Mouse (Mus musculus): Measurements from ENCODE around the gene Slc22a21. TPM values are rescaled to one million over a fixed set of nuclear protein-coding genes. Genes with fewer than 3 reads are reported as not detected.
"Not testable (repeated sequence)": the region's sequence is repeated elsewhere in the genome, so short reads cannot be mapped to it uniquely, and the experiment has no call there.

Slc22a21 gene
- polyA plus RNA-seq, 1 experiment from 2014 or later, result 6.0 TPM

GRCm38 (mm10) chr11:53954653-53955052 is 25.5 kb downstream of the Slc22a21 start:
- TF ChIP-seq CTCF (IDR thresholded peaks at IDR 0.05; ENCODE audit: low read depth), result no peak

GRCm38 (mm10) chr11:53950133-53950532 is 30.0 kb downstream of the Slc22a21 start:
- H3K4me2 ChIP-seq (ENCODE audit: low read length); H3K4me3 ChIP-seq (replicated peaks; ENCODE audit: low read depth, low read length); H3K9me3 ChIP-seq (replicated peaks; ENCODE audit: low read length); DNase-seq (ENCODE audit: low spot score); H3K36me3 ChIP-seq (ENCODE audit: insufficient read depth, low read length); H3K27me3 ChIP-seq (ENCODE audit: insufficient read depth, low read length); H3K9ac ChIP-seq (ENCODE audit: low read depth, low read length); H3K27ac ChIP-seq; H3K4me1 ChIP-seq (replicated peaks; ENCODE audit: insufficient read depth, low read length); ATAC-seq (replicated peaks; ENCODE audit: low FRiP score, low read depth): not testable (repeated sequence)
- no CpG with 5 or more reads among the region's 3 CpGs for WGBS

More at GRCm38 (mm10) chr11:53954653-53955052, 25.5 kb downstream of the Slc22a21 start:
- ATAC-seq (replicated peaks; ENCODE audit: low FRiP score, low read depth) (no peak), DNase-seq (ENCODE audit: low spot score) (no peak)
- no peak overlapping the region for H3K4me2 ChIP-seq (ENCODE audit: low read length)
- 93% methylated on average over 3 of the region's 3 CpGs for WGBS
- H3K9me3 ChIP-seq (replicated peaks; ENCODE audit: low read length), result no peaks in the 10 kb centered on the region
- H3K27ac ChIP-seq, result no peak overlapping the region
- H3K4me3 ChIP-seq (replicated peaks; ENCODE audit: low read depth, low read length), result no peak overlapping the region
- no peaks in the 10 kb centered on the region for H3K4me1 ChIP-seq (replicated peaks; ENCODE audit: insufficient read depth, low read length)
- H3K36me3 ChIP-seq (ENCODE audit: insufficient read depth, low read length), result no peaks in the 10 kb centered on the region
- no peaks in the 10 kb centered on the region for H3K27me3 ChIP-seq (ENCODE audit: insufficient read depth, low read length)
- H3K9ac ChIP-seq (ENCODE audit: low read depth, low read length), result no peak overlapping the region

- H3K9me3 ChIP-seq (replicated peaks; ENCODE audit: low read length); H3K36me3 ChIP-seq (ENCODE audit: insufficient read depth, low read length); H3K4me2 ChIP-seq (ENCODE audit: low read length); H3K27ac ChIP-seq; ATAC-seq (replicated peaks; ENCODE audit: low FRiP score, low read depth); H3K27me3 ChIP-seq (ENCODE audit: insufficient read depth, low read length); H3K4me1 ChIP-seq (replicated peaks; ENCODE audit: insufficient read depth, low read length); H3K9ac ChIP-seq (ENCODE audit: low read depth, low read length); DNase-seq (ENCODE audit: low spot score); H3K4me3 ChIP-seq (replicated peaks; ENCODE audit: low read depth, low read length): not testable (repeated sequence)
- 62% methylated on average over 4 of the region's 4 CpGs for WGBS
These were observed 48.2 kb downstream of the Slc22a21 start for GRCm38 (mm10) chr11:53931944-53932318.

- Histone ChIP-seq H3K9me3 (replicated peaks; ENCODE audit: low read length) (no peaks in the 10 kb centered on the region), H3K27me3 (ENCODE audit: insufficient read depth, low read length) (no peaks in the 10 kb centered on the region), H3K27ac (no peak overlapping the region), H3K36me3 (ENCODE audit: insufficient read depth, low read length) (no peaks in the 10 kb centered on the region), H3K4me3 (replicated peaks; ENCODE audit: low read depth, low read length) (no peak overlapping the region), H3K4me1 (replicated peaks; ENCODE audit: insufficient read depth, low read length) (no peaks in the 10 kb centered on the region), H3K4me2 (ENCODE audit: low read length) (no peak overlapping the region), H3K9ac (ENCODE audit: low read depth, low read length) (no peak overlapping the region)
- 26% methylated on average over 17 of the region's 17 CpGs for WGBS
- no peak for ATAC-seq (replicated peaks; ENCODE audit: low FRiP score, low read depth)
- TF ChIP-seq CTCF (IDR thresholded peaks at IDR 0.05; ENCODE audit: low read depth), result peak; percentile 88
- DNase-seq (ENCODE audit: low spot score), result peak; percentile 81
These were observed 48.8 kb downstream of the Slc22a21 start for GRCm38 (mm10) chr11:53931091-53931943.

DNA sequence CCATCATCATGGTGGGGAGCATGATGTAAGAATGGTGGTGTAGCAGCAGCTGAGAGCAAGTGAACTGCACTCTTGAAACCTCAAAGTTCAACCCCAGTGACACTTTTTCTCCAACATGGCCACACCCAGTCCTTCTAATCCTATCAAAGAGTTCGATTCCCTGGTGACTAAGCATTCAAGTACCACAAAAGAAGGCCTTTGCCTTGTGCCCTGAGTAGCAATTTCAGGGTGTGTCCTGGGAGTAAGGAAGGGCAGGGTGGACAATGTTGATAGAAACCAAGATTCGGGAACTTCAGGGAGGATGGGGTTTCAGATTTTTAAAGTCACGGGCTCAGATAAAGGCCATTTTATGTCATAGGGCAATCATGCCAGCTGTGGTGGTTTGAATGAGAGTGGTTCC is 50.4 kb downstream of the Slc22a21 start:
- Histone ChIP-seq H3K4me1 (replicated peaks; ENCODE audit: insufficient read depth, low read length) (no peaks in the 10 kb centered on the region), H3K27ac (no peak overlapping the region), H3K9ac (ENCODE audit: low read depth, low read length) (no peak overlapping the region), H3K4me3 (replicated peaks; ENCODE audit: low read depth, low read length) (no peak overlapping the region), H3K36me3 (ENCODE audit: insufficient read depth, low read length) (no peaks in the 10 kb centered on the region), H3K27me3 (ENCODE audit: insufficient read depth, low read length) (no peaks in the 10 kb centered on the region), H3K9me3 (replicated peaks; ENCODE audit: low read length) (no peaks in the 10 kb centered on the region), H3K4me2 (ENCODE audit: low read length) (no peak overlapping the region)
- ATAC-seq (replicated peaks; ENCODE audit: low FRiP score, low read depth), result no peak
- no peak for DNase-seq (ENCODE audit: low spot score)
- TF ChIP-seq CTCF (IDR thresholded peaks at IDR 0.05; ENCODE audit: low read depth), result no peak
- WGBS, result 88% methylated on average over 3 of the region's 3 CpGs

DNA sequence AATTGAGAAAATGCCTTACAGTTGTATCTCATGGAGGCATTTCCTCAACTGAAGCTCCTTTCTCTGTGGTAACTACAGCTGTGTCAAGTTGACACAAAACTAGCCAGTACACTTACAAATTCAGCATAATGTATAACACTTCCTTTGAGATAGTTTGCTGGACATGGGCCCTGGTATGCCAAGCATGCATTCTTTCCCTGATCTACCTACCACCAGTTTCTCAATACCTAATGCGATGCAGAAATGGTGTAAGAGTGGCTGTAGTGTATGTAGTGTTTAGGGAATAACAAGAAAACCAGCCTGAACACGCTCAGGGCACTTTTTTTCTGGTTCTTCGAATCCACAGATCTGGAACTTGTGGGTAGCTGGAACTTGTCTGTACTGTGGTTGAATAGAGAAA is 51.5 kb downstream of the Slc22a21 start:
- no peak for DNase-seq (ENCODE audit: low spot score)
- Histone ChIP-seq H3K27ac (no peak overlapping the region), H3K36me3 (ENCODE audit: insufficient read depth, low read length) (no peaks in the 10 kb centered on the region), H3K27me3 (ENCODE audit: insufficient read depth, low read length) (no peaks in the 10 kb centered on the region), H3K9ac (ENCODE audit: low read depth, low read length) (no peak overlapping the region), H3K4me1 (replicated peaks; ENCODE audit: insufficient read depth, low read length) (no peaks in the 10 kb centered on the region), H3K9me3 (replicated peaks; ENCODE audit: low read length) (no peaks in the 10 kb centered on the region), H3K4me3 (replicated peaks; ENCODE audit: low read depth, low read length) (no peak overlapping the region), H3K4me2 (ENCODE audit: low read length) (no peak overlapping the region)
- no peak for ATAC-seq (replicated peaks; ENCODE audit: low FRiP score, low read depth)
- WGBS, result 69% methylated on average over 3 of the region's 3 CpGs
- no peak for TF ChIP-seq CTCF (IDR thresholded peaks at IDR 0.05; ENCODE audit: low read depth)

GRCm38 (mm10) chr11:53926303-53926702 is 53.8 kb downstream of the Slc22a21 start:
- no peaks in the 10 kb centered on the region for H3K9me3 ChIP-seq (replicated peaks; ENCODE audit: low read length)
- no peaks in the 10 kb centered on the region for H3K36me3 ChIP-seq (ENCODE audit: insufficient read depth, low read length)
- H3K4me3 ChIP-seq (replicated peaks; ENCODE audit: low read depth, low read length), result no peak overlapping the region
- no peak for DNase-seq (ENCODE audit: low spot score)
- H3K4me1 ChIP-seq (replicated peaks; ENCODE audit: insufficient read depth, low read length), result no peaks in the 10 kb centered on the region
- H3K27ac ChIP-seq, result no peak overlapping the region
- ATAC-seq (replicated peaks; ENCODE audit: low FRiP score, low read depth), result no peak
- H3K4me2 ChIP-seq (ENCODE audit: low read length), result no peak overlapping the region
- no peaks in the 10 kb centered on the region for H3K27me3 ChIP-seq (ENCODE audit: insufficient read depth, low read length)
- H3K9ac ChIP-seq (ENCODE audit: low read depth, low read length), result no peak overlapping the region
- no peak for TF ChIP-seq CTCF (IDR thresholded peaks at IDR 0.05; ENCODE audit: low read depth)
- 97% methylated on average over 5 of the region's 5 CpGs for WGBS

Measured in kidney, postnatal 0 days (tissue).